Mouse (Mus musculus) forebrain, embryonic 14.5 days (tissue): ENCODE data around the gene Ccdc3. TPM values are rescaled to one million over a fixed set of nuclear protein-coding genes. Genes with fewer than 3 reads are reported as not detected.
"Not testable (repeated sequence)": the region's sequence is repeated elsewhere in the genome, so short reads cannot be mapped to it uniquely, and the experiment has no call there.

Experiments used
- ATAC-seq: fragments of 200-750 bp; cut with Nextera tagmentation; 2 replicates; pipeline ENCODE4 v1.8.0; 2017; ENCODE audit warnings: mild to moderate bottlenecking, moderate library complexity
- DNase-seq: peaks from one replicate; pipeline ENCODE4 v3.0.0-alpha.2; 2015; ENCODE audit warnings: low spot score
- H3K27ac ChIP-seq: fragments of 300-500 bp; sonication (generic); 2 replicates; pipeline ENCODE4 v1.5.1; 2014; ENCODE audit warnings: low read depth, mild to moderate bottlenecking, control low read depth, low read length, moderate library complexity
- H3K27me3 ChIP-seq: fragments of 300-500 bp; sonication (generic); replicated peaks from 2 replicates; pipeline ENCODE4 v1.6.1; 2014; ENCODE audit warnings: low read length, control low read depth, mixed read lengths; ENCODE audit not compliant: control insufficient read depth, insufficient read depth
- H3K36me3 ChIP-seq: fragments of 300-500 bp; sonication (generic); 2 replicates; pipeline ENCODE4 v1.6.1; 2014; ENCODE audit warnings: low read length, control low read depth; ENCODE audit not compliant: control insufficient read depth, insufficient read depth
- H3K4me1 ChIP-seq: fragments of 300-500 bp; sonication (generic); 2 replicates; pipeline ENCODE4 v1.6.1; 2014; ENCODE audit warnings: antibody characterized with exemption, low read length, control low read depth; ENCODE audit not compliant: control insufficient read depth, insufficient read depth
- H3K4me2 ChIP-seq: fragments of 300-500 bp; sonication (generic); 2 replicates; pipeline ENCODE4 v1.6.1; 2014; ENCODE audit warnings: mild to moderate bottlenecking, control low read depth, low read length
- H3K4me3 ChIP-seq: fragments of 300-500 bp; sonication (generic); 2 replicates; pipeline ENCODE4 v1.5.1; 2014; ENCODE audit warnings: low read depth, low read length, control low read depth
- H3K9ac ChIP-seq: fragments of 300-500 bp; sonication (generic); 2 replicates; pipeline ENCODE4 v1.6.1; 2014; ENCODE audit warnings: mild to moderate bottlenecking, low read length, control low read depth, moderate library complexity
- H3K9me3 ChIP-seq: fragments of 300-500 bp; sonication (generic); replicated peaks from 2 replicates; pipeline ENCODE4 v1.6.1; 2016; ENCODE audit warnings: low read length, control low read depth, mixed read lengths; ENCODE audit not compliant: control insufficient read depth
- WGBS: fragments of 180-500 bp; shearing (Covaris S2); extraction: QIAGEN DNeasy Blood & Tissue Kit; methylation state at CpG from one replicate; pipeline ENCODE4 v1.1.7; 2014; 5-methylcytosine and 5-hydroxymethylcytosine counted together
- polyA plus RNA-seq: library from polyadenylated mRNA; unstranded; fragments of >200 nt; fragmentation: Nextera tagmentation; extraction: Ambion mirVana; gene quantifications from 2 replicates; pipeline ENCODE4 v1.2.1, GENCODE M21; 2014

Gene Ccdc3
- polyA plus RNA-seq, 1 experiment from 2014 or later: 2.2 TPM

- no peaks in the 10 kb centered on the region for H3K27me3 ChIP-seq
- no peak overlapping the region for H3K9ac ChIP-seq
- 80% methylated on average over 9 of the region's 9 CpGs for WGBS
- H3K27ac ChIP-seq: no peak overlapping the region
- H3K4me3 ChIP-seq: no peak overlapping the region
- H3K36me3 ChIP-seq: no peaks in the 10 kb centered on the region
- no peak for DNase-seq
- no peak overlapping the region for H3K4me2 ChIP-seq
- H3K4me1 ChIP-seq: no peaks in the 10 kb centered on the region
- no peak for ATAC-seq
- H3K9me3 ChIP-seq: no peaks in the 10 kb centered on the region
Observed at GRCm38 (mm10) chr2:5215252-5215815, 77.8 kb downstream of the Ccdc3 start.

GRCm38 (mm10) chr2:5219206-5219605 is 81.6 kb downstream of the Ccdc3 start:
- Histone ChIP-seq H3K9ac (no peak overlapping the region), H3K4me3 (no peak overlapping the region), H3K4me1 (no peaks in the 10 kb centered on the region), H3K9me3 (no peaks in the 10 kb centered on the region), H3K36me3 (no peaks in the 10 kb centered on the region), H3K27me3 (no peaks in the 10 kb centered on the region), H3K27ac (no peak overlapping the region), H3K4me2 (no peak overlapping the region)
- DNase-seq: no peak
- ATAC-seq: no peak
- WGBS: 87% methylated on average over 1 of the region's 1 CpGs

- Histone ChIP-seq H3K4me3 (no peak overlapping the region), H3K4me2 (no peak overlapping the region), H3K9me3 (no peaks in the 10 kb centered on the region), H3K9ac (no peak overlapping the region), H3K36me3 (no peaks in the 10 kb centered on the region), H3K27me3 (no peaks in the 10 kb centered on the region), H3K4me1 (no peaks in the 10 kb centered on the region), H3K27ac (no peak overlapping the region)
- ATAC-seq: no peak
- 91% methylated on average over 1 of the region's 1 CpGs for WGBS
- no peak for DNase-seq
Observed at GRCm38 (mm10) chr2:5219847-5220375, 82.3 kb downstream of the Ccdc3 start.

GRCm38 (mm10) chr2:5222571-5222970 is 85.0 kb downstream of the Ccdc3 start:
- WGBS: 58% methylated on average over 2 of the region's 2 CpGs
- no peak overlapping the region for H3K4me2 ChIP-seq

GRCm38 (mm10) chr2:5236846-5237482 is 99.4 kb downstream of the Ccdc3 start:
- ATAC-seq: no peak
- WGBS: 75% methylated on average over 3 of the region's 3 CpGs

More at GRCm38 (mm10) chr2:5222571-5222970, 85.0 kb downstream of the Ccdc3 start:
- Histone ChIP-seq H3K4me1 (no peaks in the 10 kb centered on the region), H3K9me3 (no peaks in the 10 kb centered on the region), H3K27ac (no peak overlapping the region), H3K36me3 (no peaks in the 10 kb centered on the region), H3K9ac (no peak overlapping the region), H3K4me3 (no peak overlapping the region), H3K27me3 (no peaks in the 10 kb centered on the region)
- ATAC-seq: no peak
- DNase-seq: no peak

GRCm38 (mm10) chr2:5237870-5238269 is 100.3 kb downstream of the Ccdc3 start:
- H3K27ac ChIP-seq: no peak overlapping the region
- no peaks in the 10 kb centered on the region for H3K9me3 ChIP-seq
- H3K4me3 ChIP-seq: no peak overlapping the region
- 73% methylated on average over 5 of the region's 5 CpGs for WGBS
- ATAC-seq (no peak), DNase-seq (no peak)
- no peaks in the 10 kb centered on the region for H3K4me1 ChIP-seq
- H3K4me2 ChIP-seq: no peak overlapping the region
- H3K9ac ChIP-seq: no peak overlapping the region
- no peaks in the 10 kb centered on the region for H3K27me3 ChIP-seq
- H3K36me3 ChIP-seq: no peaks in the 10 kb centered on the region

More at GRCm38 (mm10) chr2:5236846-5237482, 99.4 kb downstream of the Ccdc3 start:
- H3K4me2 ChIP-seq: no peak overlapping the region
- H3K27me3 ChIP-seq: no peaks in the 10 kb centered on the region
- no peak for DNase-seq
- H3K36me3 ChIP-seq: no peaks in the 10 kb centered on the region
- no peak overlapping the region for H3K27ac ChIP-seq
- H3K4me1 ChIP-seq: no peaks in the 10 kb centered on the region
- no peak overlapping the region for H3K9ac ChIP-seq
- H3K4me3 ChIP-seq: no peak overlapping the region
- no peaks in the 10 kb centered on the region for H3K9me3 ChIP-seq

DNA sequence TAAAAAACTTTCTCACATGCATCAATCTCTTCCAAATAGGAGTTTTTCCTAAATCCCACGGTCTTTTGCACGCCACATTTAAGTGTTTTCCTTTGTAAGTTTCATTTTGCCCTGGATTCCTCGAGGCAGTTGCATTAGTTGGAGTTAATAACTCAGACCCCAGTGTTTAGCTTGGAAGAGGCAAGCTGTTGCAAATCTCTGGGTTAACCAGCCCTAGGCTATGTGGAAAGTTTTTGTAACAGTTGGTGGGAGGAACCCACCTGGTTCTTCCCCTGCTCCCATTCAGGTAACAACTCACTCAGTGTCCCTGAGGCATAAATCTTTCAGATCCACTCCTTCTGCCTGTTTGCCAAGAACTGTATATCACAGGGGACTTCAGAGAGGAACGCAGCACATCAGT is 101.9 kb downstream of the Ccdc3 start:
- no peak overlapping the region for H3K4me2 ChIP-seq
- no peak overlapping the region for H3K27ac ChIP-seq
- no peak overlapping the region for H3K9ac ChIP-seq
- H3K4me1 ChIP-seq: no peaks in the 10 kb centered on the region
- no peaks in the 10 kb centered on the region for H3K36me3 ChIP-seq
- H3K4me3 ChIP-seq: no peak overlapping the region
- no peaks in the 10 kb centered on the region for H3K9me3 ChIP-seq
- no peak for ATAC-seq
- 87% methylated on average over 4 of the region's 4 CpGs for WGBS
- no peak for DNase-seq
- no peaks in the 10 kb centered on the region for H3K27me3 ChIP-seq

- no peak overlapping the region for H3K9ac ChIP-seq
- no peak overlapping the region for H3K4me3 ChIP-seq
- H3K27ac ChIP-seq: no peak overlapping the region
- DNase-seq: peak; percentile 79
- no peaks in the 10 kb centered on the region for H3K27me3 ChIP-seq
- peak; percentile 66; the same call in 1 of the 2 replicates for ATAC-seq
- no peaks in the 10 kb centered on the region for H3K4me1 ChIP-seq
- WGBS: 39% methylated on average over 6 of the region's 6 CpGs
- H3K36me3 ChIP-seq: no peaks in the 10 kb centered on the region
- H3K9me3 ChIP-seq: no peaks in the 10 kb centered on the region
- no peak overlapping the region for H3K4me2 ChIP-seq
Observed at GRCm38 (mm10) chr2:5241469-5241897, 103.9 kb downstream of the Ccdc3 start.

- H3K27me3 ChIP-seq, DNase-seq, H3K4me2 ChIP-seq, H3K36me3 ChIP-seq, H3K9me3 ChIP-seq, ATAC-seq, H3K4me1 ChIP-seq, H3K4me3 ChIP-seq, H3K27ac ChIP-seq, H3K9ac ChIP-seq: not testable (repeated sequence)
- 96% methylated on average over 6 of the region's 6 CpGs for WGBS
Observed at GRCm38 (mm10) chr2:5249199-5249598, 111.6 kb downstream of the Ccdc3 start.
